Mouse (Mus musculus): ENCODE measurements around the gene Zfp408.
"Not testable (repeated sequence)": the region's sequence is repeated elsewhere in the genome, so short reads cannot be mapped to it uniquely, and the experiment has no call there.

Zfp408 gene

GRCm38 (mm10) chr2:91651458-91652258 is 2.1 kb upstream of the Zfp408 start:
- DNase-seq (ENCODE audit: low spot score in 2 of 2) = no peak

GRCm38 (mm10) chr2:91650360-91650995 is 887 bp upstream of the Zfp408 start:
- no peak for DNase-seq (ENCODE audit: low spot score in 2 of 2)

GRCm38 (mm10) chr2:91649152-91649551 is 439 bp downstream of the Zfp408 start:
- no peak for DNase-seq (ENCODE audit: low spot score in 2 of 2)

DNA sequence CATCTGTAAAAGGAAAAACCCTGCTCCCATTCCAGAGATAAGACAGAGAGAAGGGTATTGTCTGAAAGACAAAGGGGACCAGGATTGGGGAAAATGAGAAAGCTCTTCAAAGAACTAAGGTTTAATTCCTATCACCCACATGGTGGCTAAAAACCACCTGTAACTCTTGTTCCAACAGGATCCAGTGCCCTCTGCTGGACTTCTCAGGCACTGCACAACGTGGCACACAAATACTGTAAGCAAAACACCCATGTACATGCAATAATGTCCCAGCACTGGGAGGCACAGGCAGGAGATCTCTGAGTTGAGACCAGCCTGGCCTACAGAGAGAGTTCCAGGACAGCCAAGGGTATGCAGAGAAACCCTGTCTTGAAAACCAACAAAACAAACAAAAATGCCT is 2.9 kb downstream of the Zfp408 start:
- DNase-seq (ENCODE audit: low spot score in 2 of 2) = peak in 1 of 2 experiments; percentile 49

- DNase-seq (ENCODE audit: low spot score in 2 of 2) = no peak
Observed at GRCm38 (mm10) chr2:91645811-91646210, 3.8 kb downstream of the Zfp408 start.

DNA sequence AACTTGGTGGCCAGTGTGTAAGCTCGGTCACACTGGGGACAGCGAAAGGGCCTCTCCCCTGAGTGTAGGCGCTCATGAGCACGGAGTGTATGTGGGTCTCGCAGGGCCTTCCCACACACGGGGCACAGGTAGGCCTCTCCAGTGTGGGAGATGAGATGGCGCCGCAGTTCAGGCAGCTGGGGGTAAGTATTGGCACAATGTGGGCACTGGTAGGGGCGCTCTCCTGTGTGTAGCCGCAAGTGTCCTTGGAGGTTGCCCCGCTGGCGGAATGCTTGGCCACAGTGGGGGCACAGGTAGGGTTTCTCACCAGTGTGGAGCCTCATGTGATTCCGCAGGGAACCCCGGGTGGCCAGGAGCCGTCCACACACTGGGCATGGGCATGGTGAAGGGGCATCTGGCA is 4.2 kb downstream of the Zfp408 start:
- no peak for DNase-seq (ENCODE audit: low spot score in 2 of 2)

DNA sequence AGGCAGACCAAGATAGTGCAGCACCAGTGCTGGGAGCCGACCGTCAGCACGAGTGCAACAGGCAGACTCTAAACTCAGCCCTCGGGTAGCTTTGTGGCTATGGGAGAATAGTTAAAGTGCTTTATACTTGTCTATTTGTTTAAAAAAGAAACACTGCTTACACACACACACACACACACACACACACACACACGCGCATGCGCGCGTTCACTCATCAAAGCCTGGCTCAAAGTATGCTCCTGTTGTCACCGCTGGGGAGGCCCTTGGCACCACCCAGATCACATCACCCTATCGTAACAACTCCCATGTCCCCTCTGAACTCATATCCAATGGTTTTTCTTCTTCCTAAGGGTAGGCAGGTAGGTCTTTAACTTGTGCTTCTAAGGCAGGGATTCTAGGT is 5.6 kb downstream of the Zfp408 start:
- DNase-seq (ENCODE audit: low spot score in 2 of 2) = no peak

- DNase-seq (ENCODE audit: low spot score in 2 of 2) = no peak
Observed at GRCm38 (mm10) chr2:91642825-91643415, 6.7 kb downstream of the Zfp408 start.

GRCm38 (mm10) chr2:91638931-91639330 is 10.7 kb downstream of the Zfp408 start:
- DNase-seq (ENCODE audit: low spot score in 2 of 2) = no peak

GRCm38 (mm10) chr2:91636727-91637338 is 12.8 kb downstream of the Zfp408 start:
- DNase-seq (ENCODE audit: low spot score in 2 of 2) = no peak

GRCm38 (mm10) chr2:91636229-91636628 is 13.4 kb downstream of the Zfp408 start, which contains the start of gene F2:
F2 (minus strand) TSS chr2:91636414.
- no peak for DNase-seq (ENCODE audit: low spot score in 2 of 2)

- no peak for DNase-seq (ENCODE audit: low spot score in 2 of 2)
Observed at GRCm38 (mm10) chr2:91635486-91635885, 14.1 kb downstream of the Zfp408 start.

DNA sequence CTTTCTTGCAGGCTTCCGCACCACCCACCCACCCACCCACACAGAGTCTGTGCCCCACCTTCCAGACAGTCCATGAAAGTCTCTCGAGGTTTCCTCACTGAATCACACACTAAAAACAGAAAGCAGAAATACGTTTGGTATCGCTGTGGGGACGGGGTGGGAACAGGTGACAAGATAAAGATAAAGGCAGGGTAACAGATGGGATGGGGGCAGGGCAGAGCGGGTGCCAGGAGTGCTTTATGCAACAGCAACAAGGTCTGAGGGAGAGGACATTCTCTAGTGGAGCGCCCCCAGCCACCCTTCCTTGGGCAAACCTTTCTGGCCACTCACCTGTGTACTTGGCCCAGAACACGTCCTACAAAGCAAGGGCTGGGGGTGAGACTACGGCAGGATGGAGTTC is 14.8 kb downstream of the Zfp408 start:
- no peak for DNase-seq (ENCODE audit: low spot score in 2 of 2)

DNA sequence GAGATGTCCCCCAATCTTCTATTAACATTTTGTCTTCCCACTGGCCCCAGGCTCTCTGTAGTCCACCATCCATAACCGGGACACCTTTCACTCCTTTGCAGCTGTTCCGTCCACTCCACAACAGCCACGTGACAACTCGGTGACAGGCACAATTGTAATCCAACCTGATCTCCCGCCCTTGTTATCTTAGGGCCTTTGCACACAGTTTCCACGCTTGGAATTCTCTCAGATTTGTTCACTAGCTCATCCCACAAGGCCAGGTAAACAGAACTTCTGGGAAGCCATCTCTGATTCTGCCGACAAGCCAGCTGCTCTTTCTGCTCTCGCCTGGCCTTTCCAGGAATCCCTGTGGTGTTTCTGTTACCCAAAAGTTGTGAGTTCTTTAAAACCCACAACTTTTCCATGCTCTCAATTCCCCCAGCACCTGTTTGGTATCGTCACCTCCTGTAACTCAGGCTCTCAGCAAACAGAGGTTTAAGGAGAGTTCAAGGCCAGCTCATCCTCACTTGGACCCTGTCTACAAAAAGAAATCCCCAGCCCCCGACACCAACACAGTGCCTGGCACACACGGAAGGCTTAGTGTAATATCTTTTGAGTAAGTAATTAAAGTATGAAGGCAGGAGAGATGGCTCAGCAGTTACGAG is 16.1 kb downstream of the Zfp408 start:
- no peak for DNase-seq (ENCODE audit: low spot score in 2 of 2)

- no peak for DNase-seq (ENCODE audit: low spot score in 2 of 2)
Observed at GRCm38 (mm10) chr2:91632316-91632715, 17.3 kb downstream of the Zfp408 start.

DNA sequence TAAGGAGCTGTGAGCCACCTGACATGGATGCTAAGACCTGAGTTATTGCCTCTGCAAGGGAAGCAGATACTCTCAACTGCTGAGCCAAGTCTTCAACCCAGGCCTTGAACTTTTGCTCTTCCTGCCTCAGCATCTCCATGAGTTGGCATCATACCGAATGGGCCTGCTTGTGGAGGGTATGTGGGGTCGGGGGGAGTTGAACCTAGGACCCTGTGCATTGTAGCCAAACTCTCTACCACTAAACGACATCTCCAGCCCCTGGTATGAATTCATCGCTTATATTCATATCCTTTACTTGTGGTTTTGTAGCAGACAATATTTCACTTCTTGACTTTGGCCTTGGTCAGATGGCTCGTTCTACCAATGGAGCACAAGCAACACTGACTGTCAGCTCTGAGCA is 17.8 kb downstream of the Zfp408 start:
- DNase-seq (ENCODE audit: low spot score in 2 of 2) = no peak

DNA sequence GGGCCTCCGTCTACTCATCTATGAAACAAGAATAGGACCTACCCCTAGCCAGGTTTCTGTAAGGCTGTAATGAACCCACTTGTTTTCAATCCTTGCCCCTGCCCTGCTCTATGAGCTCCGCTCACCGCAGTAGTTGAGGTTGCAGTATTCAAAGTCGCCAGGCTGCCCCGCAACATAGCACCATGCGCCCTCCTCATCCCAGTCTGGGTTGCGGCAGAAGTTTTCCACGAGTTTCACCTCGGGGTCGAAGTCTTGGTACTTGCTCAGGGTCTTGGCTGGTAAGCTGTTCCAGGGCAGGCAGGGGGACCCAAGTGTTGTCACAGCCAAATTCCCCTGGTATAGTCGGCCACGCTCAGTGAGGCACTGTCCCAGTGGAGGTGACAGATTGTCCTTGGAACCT is 19.2 kb downstream of the Zfp408 start:
- DNase-seq (ENCODE audit: low spot score in 2 of 2) = no peak

GRCm38 (mm10) chr2:91629682-91630081 is 19.9 kb downstream of the Zfp408 start:
- DNase-seq (ENCODE audit: low spot score in 2 of 2) = no peak

- no peak for DNase-seq (ENCODE audit: low spot score in 2 of 2)
Observed at GRCm38 (mm10) chr2:91628171-91628570, 21.4 kb downstream of the Zfp408 start.

DNA sequence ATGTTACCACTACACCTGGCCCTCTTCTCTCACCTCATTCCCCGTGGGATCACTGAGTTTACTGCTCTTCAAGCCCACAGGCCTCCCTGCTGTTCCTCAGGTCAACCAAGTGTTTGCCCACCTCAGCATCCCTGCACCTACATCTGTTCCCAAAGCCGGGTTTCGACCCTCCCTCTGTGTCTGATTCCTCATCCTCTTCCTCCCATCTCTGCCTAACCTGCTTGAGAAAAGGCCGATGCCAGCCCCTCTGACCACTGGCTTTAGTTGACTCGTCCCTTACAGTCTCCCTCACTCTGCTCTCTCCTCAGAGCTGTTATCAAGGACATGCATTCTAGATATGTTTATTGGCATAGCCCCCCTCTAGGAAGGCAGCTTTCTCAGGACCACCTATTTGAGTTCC is 22.1 kb downstream of the Zfp408 start:
- no peak for DNase-seq (ENCODE audit: low spot score in 2 of 2)

DNA sequence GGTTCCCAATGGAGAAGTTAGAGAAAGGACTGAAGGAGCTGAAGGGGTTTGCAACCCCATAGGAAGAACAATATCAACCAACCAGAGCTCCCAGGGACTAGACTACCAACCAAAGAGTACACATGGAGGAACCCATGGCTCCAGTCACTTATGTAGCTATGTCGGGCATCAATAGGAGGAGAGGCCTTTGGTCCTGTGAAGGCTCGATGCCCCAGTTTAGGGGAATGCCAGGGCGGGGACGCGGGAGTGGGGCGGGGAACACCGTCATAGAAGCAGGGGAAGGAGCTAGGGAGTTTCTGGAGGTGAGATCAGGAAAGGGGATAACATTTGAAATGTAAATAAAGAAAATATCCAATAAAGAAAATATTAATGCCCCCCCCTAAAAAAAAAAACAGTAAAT is 26.2 kb downstream of the Zfp408 start:
- DNase-seq (ENCODE audit: low spot score in 2 of 2) = not testable (repeated sequence)

DNA sequence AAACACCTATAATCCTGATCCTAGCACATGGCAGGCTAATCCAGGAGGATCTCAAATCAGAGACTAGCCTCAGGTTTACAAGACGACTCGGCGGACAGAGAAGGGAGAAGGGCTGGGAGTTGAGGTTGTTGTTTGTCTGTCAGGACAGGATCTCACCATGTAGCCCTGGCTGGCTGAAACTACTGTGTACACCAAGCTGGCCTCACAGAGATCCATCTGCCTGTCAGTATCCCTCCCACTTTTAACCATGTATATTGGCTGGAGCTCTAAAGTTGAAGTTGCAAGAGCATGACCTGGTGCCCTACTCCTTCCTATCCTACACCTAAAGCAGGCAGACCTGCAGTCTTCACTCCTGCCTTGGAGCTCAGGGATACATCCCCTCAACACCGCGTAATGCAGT is 27.2 kb downstream of the Zfp408 start:
- DNase-seq (ENCODE audit: low spot score in 2 of 2) = no peak

Data from frontal cortex, postnatal 14 days (tissue).